ENCODE assay signal across 9 mouse cellular contexts in genomic region chr5:65958597-65958996, GRCm38 (mm10). TPM values are rescaled to one million over a fixed set of nuclear protein-coding genes. Genes with fewer than 3 reads are reported as not detected.
A peak's percentile ranks its signal among the peaks of the same experiment; 100 is the strongest.
DNase-seq lines count a peak whose midpoint lies in the region; ATAC-seq and TF ChIP-seq lines count a peak whose summit lies in the region.
"Had no signal": no experiment of that assay in that cellular context is flagged by ENCODE, and none has a peak within 500 bp of the region (broad histone marks: within the 10 kb centered on the region; RNA-seq: fewer than 3 reads in every experiment).

No protein-coding gene starts in this region.

- TF ChIP-seq CTCF in gastrocnemius, adult 2 months (IDR thresholded peaks at IDR 0.05): peak; percentile 90
- peak; percentile 94 for TF ChIP-seq CTCF in midbrain, postnatal 0 days (IDR thresholded peaks at IDR 0.05)

- no peaks in the 10 kb centered on the region for H3K36me3 ChIP-seq in midbrain, postnatal 0 days (ENCODE audit: insufficient read depth, low read length)
- no peaks in the 10 kb centered on the region for H3K36me3 ChIP-seq in midbrain, embryonic 13.5 days

- H3K27me3 ChIP-seq in midbrain, postnatal 0 days (ENCODE audit: insufficient read depth, low read length): no peaks in the 10 kb centered on the region
- H3K27me3 ChIP-seq in midbrain, embryonic 13.5 days: no peaks in the 10 kb centered on the region

- no peak overlapping the region for H3K27ac ChIP-seq in gastrocnemius, adult 2 months
- H3K27ac ChIP-seq in midbrain, postnatal 0 days (ENCODE audit: low read depth, low read length): no peak overlapping the region
- H3K27ac ChIP-seq in midbrain, embryonic 13.5 days: no peak overlapping the region

- H3K9ac ChIP-seq in midbrain, postnatal 0 days (replicated peaks; ENCODE audit: low read length, poor library complexity, severe bottlenecking): no peak overlapping the region
- no peak overlapping the region for H3K9ac ChIP-seq in midbrain, embryonic 13.5 days (replicated peaks)

- no peak overlapping the region for H3K4me3 ChIP-seq in gastrocnemius, adult 2 months
- H3K4me3 ChIP-seq in midbrain, postnatal 0 days (ENCODE audit: low read depth, low read length): no peak overlapping the region
- H3K4me3 ChIP-seq in midbrain, embryonic 13.5 days (replicated peaks): no peak overlapping the region

- no peak for ATAC-seq in midbrain, postnatal 0 days (ENCODE audit: low FRiP score)
- no peak for ATAC-seq in midbrain, embryonic 13.5 days
- no peak for ATAC-seq in activated CD4-positive, CD25-positive, alpha-beta regulatory T cell, adult 4 months

- 4% methylated on average over 4 of the region's 4 CpGs for WGBS in midbrain, postnatal 0 days
- WGBS in midbrain, embryonic 13.5 days: 9% methylated on average over 4 of the region's 4 CpGs

- no peak overlapping the region for H3K4me2 ChIP-seq in midbrain, postnatal 0 days (ENCODE audit: low read depth, low read length, poor library complexity, severe bottlenecking)
- no peak overlapping the region for H3K4me2 ChIP-seq in midbrain, embryonic 13.5 days (replicated peaks)

- H3K4me1 ChIP-seq in midbrain, postnatal 0 days (ENCODE audit: insufficient read depth, low read length): peaks cover 3% of the 10 kb centered on the region; the same call in 1 of the 2 replicates
- peaks cover 14% of the 10 kb centered on the region for H3K4me1 ChIP-seq in midbrain, embryonic 13.5 days (replicated peaks)

- H3K9me3 ChIP-seq in midbrain, postnatal 0 days (ENCODE audit: low read length): no peaks in the 10 kb centered on the region
- no peaks in the 10 kb centered on the region for H3K9me3 ChIP-seq in midbrain, embryonic 13.5 days

- intact Hi-C loops in gastrocnemius, adult 2 months (cut with DNase I): loop anchor here (5.0 kb wide), 1 partner anchor 136 kb away; no protein-coding TSS in a partner anchor
- intact Hi-C loops in heart, postnatal 14 days (cut with DNase I): no loop called here

- DNase-seq in gastrocnemius, adult 2 months: peak; percentile 55
- DNase-seq in gastrocnemius, adult 8-10 months (ENCODE audit: low spot score in 2 of 2): no peak
- DNase-seq in midbrain, postnatal 0 days (ENCODE audit: low spot score): peak; percentile 59
- DNase-seq in R1 (ENCODE audit: low read depth, low spot score): peak; percentile 64
- peak; percentile 49 to 70 for DNase-seq in heart, postnatal 14 days
- peak; percentile 58 for DNase-seq in retina, postnatal 1 day

RNA-seq across cellular contexts. Expression of gene Chrna9, which starts 23.9 kb away (rescaled TPM):
- total RNA-seq in gastrocnemius, adult 2 months (2021): 10 to 100 TPM; 16.9 to 21.3 TPM
- total RNA-seq in gastrocnemius, adult 8-10 months (2022): 10 to 100 TPM in 1 of 4 experiments, 1 to 10 TPM in 3; 1.3 to 28.8 (median 6.5) TPM
- total RNA-seq in midbrain, postnatal 0 days (2014; rRNA removed): not detected in 2 replicates
- not detected in 2 replicates for polyA plus RNA-seq in midbrain, postnatal 0 days (2015; fragmentation: Nextera tagmentation; extraction: Ambion mirVana)
- not detected in 2 replicates for polyA plus RNA-seq in midbrain, embryonic 13.5 days (2015; fragmentation: Nextera tagmentation; extraction: Ambion mirVana)
- 1 to 10 TPM in 1 of 2 experiments, under 1 TPM in 1; 0.14 to 5.2 TPM for total RNA-seq in heart, postnatal 14 days (2021)
- 1 to 10 TPM in 1 of 2 experiments, not detected in 1; 1.5 TPM for polyA plus RNA-seq in activated CD4-positive, CD25-positive, alpha-beta regulatory T cell, adult 4 months (2017; shearing (Covaris generic))
- total RNA-seq: layer of hippocampus, adult 8-10 months had no signal

RNA-seq across cellular contexts. Expression of gene 9130230L23Rik, which starts 45.5 kb away (rescaled TPM):
- total RNA-seq in gastrocnemius, adult 2 months (2021): under 1 TPM in 1 of 2 experiments, not detected in 1; 0.28 TPM
- total RNA-seq in gastrocnemius, adult 8-10 months (2022): under 1 TPM in 1 of 4 experiments, not detected in 3; 0.54 TPM
- total RNA-seq in midbrain, postnatal 0 days (2014; rRNA removed): not detected in 2 replicates
- not detected in 2 replicates for polyA plus RNA-seq in midbrain, postnatal 0 days (2015; fragmentation: Nextera tagmentation; extraction: Ambion mirVana)
- 0.34 TPM in 1 of 2 replicates, not detected in the other for polyA plus RNA-seq in midbrain, embryonic 13.5 days (2015; fragmentation: Nextera tagmentation; extraction: Ambion mirVana)
- not detected for total RNA-seq in heart, postnatal 14 days (2021)
- 1 to 10 TPM in 1 of 2 experiments, not detected in 1; 1.0 TPM for polyA plus RNA-seq in activated CD4-positive, CD25-positive, alpha-beta regulatory T cell, adult 4 months (2017; shearing (Covaris generic))
- total RNA-seq: layer of hippocampus, adult 8-10 months had no signal

Comparison
In these comparisons a context has a peak if more than half of its experiments do, and no peak if none do; other contexts are left out.
1. DNase-seq: peak in gastrocnemius, adult 2 months (single experiment), midbrain, postnatal 0 days (single experiment), R1 (single experiment), heart, postnatal 14 days (2 of 2) and retina, postnatal 1 day (single experiment); none in gastrocnemius, adult 8-10 months (0 of 2).